Mouse (Mus musculus) heart, embryonic 15.5 days (tissue): ENCODE results near the gene Grifin. TPM values are rescaled to one million over a fixed set of nuclear protein-coding genes. Genes with fewer than 3 reads are reported as not detected.

Source experiments
- polyA plus RNA-seq: library from polyadenylated mRNA; unstranded; fragments of >200 nt; fragmentation: Nextera tagmentation; extraction: Ambion mirVana; gene quantifications from 2 replicates; pipeline ENCODE4 v1.2.1, GENCODE M21; 2015

The Grifin gene
- polyA plus RNA-seq, 1 experiment from 2014 or later = not detected

Other genes with a start within 250 kb of the Grifin start
- gene Mad1l1, start 243.5 kb downstream of the Grifin start, polyA plus RNA-seq = 20.6 and 29.4 TPM in 2 replicates
- gene Nudt1, start 243.4 kb downstream of the Grifin start, polyA plus RNA-seq = 22.4 and 28.3 TPM in 2 replicates
- 13.5 and 15.7 TPM in 2 replicates for gene Mrm2, start 233.2 kb downstream of the Grifin start, polyA plus RNA-seq
- gene Snx8, start 175.8 kb downstream of the Grifin start, polyA plus RNA-seq = 14.8 and 17.5 TPM in 2 replicates
- gene Eif3b, start 145.7 kb downstream of the Grifin start, polyA plus RNA-seq = 68.9 and 97.8 TPM in 2 replicates
- gene Gm4869, start 119.4 kb downstream of the Grifin start, polyA plus RNA-seq = 0.09 TPM in 1 of 2 replicates, not detected in the other
- 12.2 and 17.4 TPM in 2 replicates for gene Chst12, start 59.5 kb downstream of the Grifin start, polyA plus RNA-seq
- 5.0 and 7.9 TPM in 2 replicates for gene Lfng, start 42.2 kb upstream of the Grifin start, polyA plus RNA-seq
- gene Ttyh3, start 84.0 kb upstream of the Grifin start, polyA plus RNA-seq = 20.3 and 28.9 TPM in 2 replicates
- 8.2 and 10.0 TPM in 2 replicates for gene Iqce, start 137.3 kb upstream of the Grifin start, polyA plus RNA-seq
- gene Brat1, start 139.9 kb upstream of the Grifin start, polyA plus RNA-seq = 12.2 and 16.9 TPM in 2 replicates
- 0.72 and 1.0 TPM in 2 replicates for gene Amz1, start 159.1 kb upstream of the Grifin start, polyA plus RNA-seq